Mouse (Mus musculus) thymus, postnatal 36 days (tissue): Measurements from ENCODE around the gene Lamc3.
A peak's percentile ranks its signal among the peaks of the same experiment; 100 is the strongest.

Experiments
- DNase-seq, 2 experiments: peaks; one replicate each; pipeline ENCODE4 v3.0.0; 2022; ENCODE audit warnings: mixed read lengths in 2 of 2

Lamc3 gene

GRCm38 (mm10) chr2:31938298-31938697 is 51.2 kb downstream of the Lamc3 start:
- DNase-seq = no peak

DNA sequence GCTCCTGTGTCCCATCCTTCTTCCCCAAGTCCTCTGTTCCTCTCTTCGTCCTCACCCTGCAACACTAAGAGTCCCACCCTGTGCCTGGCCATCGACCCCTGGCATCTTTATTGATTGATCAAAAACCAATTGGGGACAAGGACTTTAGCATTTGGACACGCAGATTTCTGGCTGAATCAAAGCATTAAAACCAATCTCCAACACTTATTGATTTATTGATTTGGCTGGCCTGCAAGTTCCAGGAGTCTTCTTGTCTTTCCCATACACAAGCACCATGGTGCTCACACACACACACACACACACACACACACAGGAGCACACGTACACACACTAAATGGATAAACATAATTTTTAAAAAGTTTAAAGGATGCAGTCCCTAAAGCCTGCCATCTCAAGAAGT is 55.9 kb downstream of the Lamc3 start:
- DNase-seq = no peak

DNA sequence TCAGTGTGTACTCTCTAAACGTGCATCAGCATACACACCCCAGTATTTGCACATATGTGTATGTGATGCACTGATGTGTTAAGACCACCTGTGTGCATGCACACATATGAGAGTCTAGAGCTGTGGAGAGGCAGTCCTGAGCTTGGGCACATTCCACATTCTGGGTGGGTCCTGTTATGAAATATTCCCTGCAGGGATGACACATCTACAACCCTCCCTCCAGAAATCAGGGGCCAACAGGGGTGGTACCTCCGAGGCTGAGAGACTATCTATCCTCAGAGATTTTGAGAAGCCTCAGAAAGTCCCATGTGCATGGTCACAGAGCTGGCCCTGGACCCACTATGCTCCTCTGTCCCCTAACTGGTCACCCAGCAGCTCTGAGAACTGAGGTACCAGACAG is 58.5 kb downstream of the Lamc3 start:
- no peak for DNase-seq

GRCm38 (mm10) chr2:31948392-31948791 is 61.3 kb downstream of the Lamc3 start:
- DNase-seq = no peak

- DNase-seq = no peak
Observed at GRCm38 (mm10) chr2:31948801-31949200, 61.7 kb downstream of the Lamc3 start.

DNA sequence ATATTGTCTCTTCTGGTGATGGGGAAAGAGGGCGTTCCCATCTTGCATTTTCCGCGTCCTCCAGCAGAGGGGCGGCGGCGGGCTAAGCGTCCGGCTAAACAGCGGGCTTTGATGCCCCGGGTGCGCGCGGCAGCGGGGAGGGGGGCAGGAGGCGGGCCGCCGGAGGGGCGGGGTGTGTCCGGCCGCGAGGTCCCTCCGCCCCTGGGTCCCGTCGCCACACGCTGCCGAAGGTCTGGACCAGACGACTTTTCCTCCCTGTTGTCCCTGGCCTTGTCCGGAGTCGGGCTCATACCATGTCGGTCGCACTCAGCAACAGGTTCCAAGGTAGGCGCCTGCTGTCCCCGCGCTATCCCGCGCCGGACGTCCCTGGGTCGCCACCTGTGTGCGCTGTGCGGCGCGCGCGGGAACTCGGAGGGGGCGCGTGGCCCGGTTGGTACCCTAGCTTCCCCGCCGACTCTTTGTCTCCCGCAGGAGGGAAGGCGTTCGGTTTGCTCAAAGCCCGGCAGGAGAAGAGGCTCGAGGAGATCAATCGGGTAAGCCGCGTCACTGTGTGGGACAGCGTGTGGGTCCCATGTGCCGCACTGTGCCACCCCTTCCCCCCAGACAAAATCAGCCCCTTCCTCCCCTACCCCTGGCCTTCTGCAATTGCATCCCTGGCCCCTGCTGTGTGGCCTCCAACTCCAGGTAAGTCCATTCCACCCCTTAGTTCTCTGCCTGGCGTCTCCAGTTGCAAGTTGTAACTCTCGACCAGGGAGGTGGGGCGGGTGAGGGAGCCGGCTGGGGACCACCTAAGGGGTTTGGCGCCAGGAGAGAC is 63.2 kb downstream of the Lamc3 start, which contains the start of gene Aif1l:
Gene Aif1l, plus strand, starts transcription at position 82 of the 814 bp plus-strand sequence.
- DNase-seq = peak; percentile 31 to 45

DNA sequence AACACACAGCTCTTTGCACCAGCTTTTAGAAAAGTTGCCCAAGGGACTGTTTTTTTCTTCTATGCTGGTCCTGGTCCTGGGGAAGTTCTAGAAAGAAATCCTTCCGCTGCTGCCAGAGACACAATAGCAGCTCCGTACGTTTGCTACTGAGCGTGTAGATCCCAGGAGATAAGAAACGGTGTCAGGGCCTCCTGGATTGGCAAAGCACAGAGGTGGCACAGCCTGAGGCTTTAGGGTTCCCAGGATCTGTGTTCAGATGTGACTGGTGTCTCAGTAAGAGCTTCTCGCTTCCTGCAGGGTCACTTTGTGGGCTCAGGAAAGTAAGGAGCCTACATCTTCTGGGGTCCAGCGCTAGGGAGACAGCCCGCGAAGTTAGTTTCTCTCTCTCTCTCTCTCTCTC is 63.9 kb downstream of the Lamc3 start:
- no peak for DNase-seq

- no peak for DNase-seq
Observed at GRCm38 (mm10) chr2:31952236-31952635, 65.1 kb downstream of the Lamc3 start.

DNA sequence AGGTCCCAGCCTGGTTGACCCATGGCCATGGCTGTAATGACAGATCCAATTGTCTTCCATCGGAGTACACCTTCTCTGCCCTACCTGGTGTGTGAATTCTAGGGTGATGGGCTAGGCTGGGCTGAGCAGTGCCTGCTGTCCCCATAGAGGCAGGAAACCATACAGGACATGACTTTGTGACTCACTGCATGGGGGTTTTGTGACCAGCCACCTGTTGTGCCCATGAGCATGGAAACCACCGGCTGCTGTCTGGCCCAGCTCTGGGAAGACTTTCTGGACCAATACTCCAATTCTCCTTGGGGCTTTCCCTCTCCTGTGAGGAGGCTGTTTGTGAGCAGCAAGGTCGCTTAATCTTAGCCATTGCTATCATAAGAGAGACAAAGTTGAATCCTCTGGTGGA is 65.6 kb downstream of the Lamc3 start:
- DNase-seq = no peak

- no peak for DNase-seq
Observed at GRCm38 (mm10) chr2:31953687-31954086, 66.6 kb downstream of the Lamc3 start.

- DNase-seq = no peak
Observed at GRCm38 (mm10) chr2:31954779-31955181, 67.7 kb downstream of the Lamc3 start.

GRCm38 (mm10) chr2:31955686-31956085 is 68.6 kb downstream of the Lamc3 start:
- no peak for DNase-seq

GRCm38 (mm10) chr2:31957211-31957610 is 70.1 kb downstream of the Lamc3 start:
- no peak for DNase-seq

DNA sequence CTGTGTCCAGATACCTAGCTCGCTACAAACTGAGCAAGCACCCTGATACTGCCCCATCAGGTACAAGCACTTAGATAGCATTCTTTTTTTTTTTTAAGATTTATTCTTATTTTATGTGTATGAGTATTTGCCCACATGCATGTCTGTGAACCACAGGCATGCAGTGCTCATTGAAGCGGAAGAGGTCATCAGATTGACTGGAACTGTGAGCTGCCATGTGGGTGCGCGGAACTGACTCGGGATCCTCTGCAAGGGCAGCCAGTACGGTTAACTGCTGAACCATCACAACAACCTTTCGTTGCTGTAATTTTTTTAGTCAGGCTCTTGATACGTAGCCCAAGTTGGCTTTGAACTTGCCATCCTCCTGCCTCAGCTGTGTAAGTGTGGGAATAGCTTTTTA is 73.9 kb downstream of the Lamc3 start:
- DNase-seq = no peak

GRCm38 (mm10) chr2:31961791-31962222 is 74.7 kb downstream of the Lamc3 start:
- no peak for DNase-seq

DNA sequence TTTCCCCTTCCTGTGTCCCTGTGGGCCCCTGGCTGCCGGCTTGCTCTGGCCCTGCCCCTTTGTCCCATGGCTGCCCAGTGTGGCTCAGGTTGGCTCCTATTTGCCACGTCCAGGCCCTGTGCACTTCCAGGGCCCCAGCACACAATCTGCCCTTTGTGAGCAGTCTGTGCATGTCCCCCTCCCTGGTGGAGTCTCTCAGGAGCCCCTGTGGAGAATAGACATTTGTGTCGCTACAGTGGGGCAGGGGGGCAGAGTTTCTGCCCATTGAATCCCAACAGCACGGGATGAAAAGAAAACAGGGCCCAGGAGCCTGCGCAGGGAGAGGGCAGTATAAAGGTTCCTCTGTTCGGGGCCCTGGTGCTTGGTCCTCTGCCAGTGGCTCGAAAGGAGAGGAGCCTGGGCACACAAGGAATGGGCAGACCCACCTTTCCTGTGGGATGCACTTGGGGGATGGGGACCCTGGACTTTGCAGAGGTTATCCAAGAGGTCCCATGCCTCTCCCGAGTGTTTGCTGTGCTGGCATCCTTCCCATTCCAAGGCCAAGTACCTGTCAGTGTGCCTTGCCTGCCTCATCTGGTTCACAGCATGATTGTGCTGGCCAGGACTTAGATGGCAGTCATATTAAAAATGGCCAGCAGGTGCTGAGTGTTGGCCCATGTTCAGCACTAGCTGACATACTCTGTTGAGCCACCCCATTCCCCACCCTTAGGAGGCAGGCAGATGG is 75.6 kb downstream of the Lamc3 start:
- no peak for DNase-seq

- no peak for DNase-seq
Observed at GRCm38 (mm10) chr2:31963491-31963890, 76.4 kb downstream of the Lamc3 start.

DNA sequence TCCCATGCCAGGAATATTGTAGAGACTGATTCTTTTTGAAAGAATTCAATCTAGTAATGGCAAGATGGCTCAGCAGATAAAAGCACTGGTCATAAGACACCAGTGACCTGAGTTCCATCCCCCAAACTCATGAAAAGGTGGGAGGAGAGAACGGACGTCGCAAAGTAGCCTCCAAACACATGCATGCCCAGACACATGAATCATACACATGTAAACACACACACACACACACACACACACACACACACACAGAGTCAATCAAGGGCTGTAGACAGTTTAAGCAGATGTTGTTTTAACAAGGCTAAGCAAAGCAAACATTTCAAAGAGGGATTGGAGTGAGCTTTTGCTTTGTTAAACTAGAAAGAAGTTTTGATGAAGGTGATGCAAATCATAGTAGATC is 77.1 kb downstream of the Lamc3 start:
- no peak for DNase-seq

- DNase-seq = peak; percentile 69 to 74
Observed at GRCm38 (mm10) chr2:31965110-31965509, 78.0 kb downstream of the Lamc3 start.

DNA sequence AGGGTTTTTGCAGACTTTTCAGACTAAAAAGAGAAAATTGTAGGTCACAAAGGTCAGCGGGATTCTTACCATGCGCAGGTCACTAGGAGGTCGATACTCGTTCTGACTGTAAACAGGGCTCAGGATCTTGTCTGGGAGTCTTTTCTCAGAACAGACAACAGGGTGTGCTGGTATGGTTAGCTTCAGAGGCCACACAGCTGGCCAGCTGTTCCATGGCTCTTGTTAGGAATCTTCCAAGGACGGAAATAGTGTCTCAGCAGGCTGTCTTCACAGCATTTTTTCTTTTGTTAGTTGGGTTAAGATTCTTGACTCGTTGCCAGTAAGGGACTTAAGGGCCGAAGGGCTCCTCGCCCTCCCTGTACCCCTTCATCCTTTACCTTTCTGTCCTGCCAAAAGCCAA is 79.7 kb downstream of the Lamc3 start:
- no peak for DNase-seq

GRCm38 (mm10) chr2:31972589-31972988 is 85.5 kb downstream of the Lamc3 start:
- DNase-seq = no peak

GRCm38 (mm10) chr2:31974141-31974808 is 87.2 kb downstream of the Lamc3 start, which contains the start of gene Nup214:
Nup214 (plus strand) TSS chr2:31974436.
- DNase-seq = peak; percentile 98 to 99

DNA sequence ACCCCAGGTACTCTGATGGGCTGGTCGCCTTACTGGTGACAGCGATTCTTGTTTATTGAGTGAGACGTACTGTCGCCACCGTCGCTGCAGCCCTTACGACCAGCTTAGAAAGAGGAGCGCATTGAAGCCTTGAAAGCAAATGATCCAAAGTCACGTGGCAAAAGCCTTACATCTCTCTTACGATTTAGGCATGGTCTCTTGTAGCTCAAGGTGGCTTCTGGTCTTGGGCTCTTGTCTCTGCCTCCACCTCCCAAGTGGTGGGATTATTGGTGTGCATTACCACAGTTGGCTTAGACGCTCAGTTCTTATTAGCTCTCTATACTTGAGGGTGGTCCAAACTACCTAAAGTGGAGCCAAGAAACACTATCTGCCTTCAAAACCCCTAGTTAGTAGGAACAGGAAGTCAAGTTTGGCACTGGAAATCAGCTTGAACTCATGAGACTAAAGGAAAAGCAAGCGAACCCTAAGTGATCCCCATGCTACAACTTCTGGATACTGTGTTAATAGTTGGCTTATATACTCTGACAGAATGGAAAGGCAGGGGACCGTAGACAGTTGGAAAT is 87.8 kb downstream of the Lamc3 start:
- DNase-seq = no peak
